Mouse (Mus musculus) G1E-ER4 (cell line): ENCODE measurements around the gene Slc6a17. TPM values are rescaled to one million over a fixed set of nuclear protein-coding genes. Genes with fewer than 3 reads are reported as not detected.

Experiments
- GATA1 ChIP-seq: IDR thresholded peaks from one replicate; pipeline ENCODE4 v1.8.0; 2012; ENCODE audit warnings: low read length, inconsistent platforms
- polyA plus RNA-seq: library from polyadenylated mRNA; stranded (reverse); fragments of >175 nt; gene quantifications from 2 replicates; pipeline ENCODE4 v1.2.3, GENCODE M21; 2012

Gene Slc6a17
- polyA plus RNA-seq, 1 experiment = not detected

GRCm38 (mm10) chr3:107536810-107537503 is 19.1 kb upstream of the Slc6a17 start:
- TF ChIP-seq GATA1 = no peak

- TF ChIP-seq GATA1 = no peak
These were observed 17.1 kb upstream of the Slc6a17 start for GRCm38 (mm10) chr3:107534951-107535350.

DNA sequence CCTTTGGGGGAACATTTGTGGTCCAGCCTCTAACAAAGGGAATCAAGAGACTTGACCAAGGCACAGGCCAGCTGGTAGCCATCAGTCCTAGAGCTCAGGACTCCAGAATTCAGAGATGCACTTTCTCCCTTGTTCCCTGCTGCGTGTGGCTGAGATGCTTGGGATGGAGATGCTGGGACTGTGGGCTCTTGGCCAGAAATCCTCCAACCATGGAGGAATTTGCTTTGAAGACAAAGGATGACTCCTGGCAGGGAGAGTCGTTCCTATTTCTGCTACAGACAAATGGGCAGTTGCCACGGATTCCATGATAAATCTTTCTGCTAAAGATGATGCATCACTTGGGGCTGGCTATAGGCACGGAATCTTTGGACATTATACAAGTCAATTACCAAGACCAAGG is 15.7 kb upstream of the Slc6a17 start:
- TF ChIP-seq GATA1 = no peak

- TF ChIP-seq GATA1 = no peak
These were observed 12.8 kb upstream of the Slc6a17 start for GRCm38 (mm10) chr3:107530581-107530980.

GRCm38 (mm10) chr3:107529182-107529581 is 11.4 kb upstream of the Slc6a17 start:
- no peak for TF ChIP-seq GATA1

- TF ChIP-seq GATA1 = no peak
These were observed 10.7 kb upstream of the Slc6a17 start for GRCm38 (mm10) chr3:107528401-107529118.

- no peak for TF ChIP-seq GATA1
These were observed 6.7 kb upstream of the Slc6a17 start for GRCm38 (mm10) chr3:107524547-107524946.

GRCm38 (mm10) chr3:107520931-107521330 is 3.1 kb upstream of the Slc6a17 start:
- TF ChIP-seq GATA1 = no peak

- no peak for TF ChIP-seq GATA1
These were observed 815 bp downstream of the Slc6a17 start for GRCm38 (mm10) chr3:107516776-107517630.

- TF ChIP-seq GATA1 = no peak
These were observed 1.8 kb downstream of the Slc6a17 start for GRCm38 (mm10) chr3:107515989-107516388.

DNA sequence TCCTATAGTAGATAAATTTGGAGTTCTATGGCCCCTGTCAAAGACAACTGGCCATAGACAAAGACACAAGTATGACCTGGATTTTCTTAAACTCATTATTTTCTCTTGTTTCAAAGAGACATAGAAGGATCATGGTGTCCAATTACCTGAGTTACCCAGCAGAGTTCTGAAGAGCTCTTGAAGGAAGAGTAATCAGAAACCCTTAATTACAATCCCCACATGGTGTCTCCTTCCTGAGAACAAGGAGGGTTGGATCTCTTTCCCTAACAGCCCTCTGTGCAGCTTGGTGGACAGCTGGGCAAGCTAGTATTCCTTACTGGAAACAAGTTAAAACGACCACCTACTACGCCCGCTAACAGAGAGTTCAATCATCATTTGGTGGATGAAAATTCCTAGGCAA is 6.4 kb downstream of the Slc6a17 start:
- no peak for TF ChIP-seq GATA1

GRCm38 (mm10) chr3:107508696-107509095 is 9.1 kb downstream of the Slc6a17 start:
- TF ChIP-seq GATA1 = no peak

DNA sequence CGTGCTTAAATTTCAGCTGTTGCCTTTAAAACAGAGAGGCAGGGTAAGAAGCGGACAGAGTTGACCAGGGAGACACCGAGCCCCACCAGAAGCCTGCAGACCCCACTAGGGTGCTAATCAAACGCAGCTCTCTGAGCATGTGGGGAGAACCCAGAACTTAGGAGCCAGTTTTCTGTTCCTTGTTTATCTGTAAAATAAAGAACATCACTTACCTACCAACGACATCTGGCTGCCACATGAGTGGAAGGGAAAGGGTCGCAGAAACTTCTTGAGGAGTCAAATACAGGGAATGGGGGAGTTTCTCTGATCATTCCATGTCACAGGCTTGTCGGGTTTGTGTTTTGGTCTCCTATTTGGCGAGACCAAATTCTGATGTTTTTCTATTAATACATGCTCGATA is 9.9 kb downstream of the Slc6a17 start:
- TF ChIP-seq GATA1 = no peak

DNA sequence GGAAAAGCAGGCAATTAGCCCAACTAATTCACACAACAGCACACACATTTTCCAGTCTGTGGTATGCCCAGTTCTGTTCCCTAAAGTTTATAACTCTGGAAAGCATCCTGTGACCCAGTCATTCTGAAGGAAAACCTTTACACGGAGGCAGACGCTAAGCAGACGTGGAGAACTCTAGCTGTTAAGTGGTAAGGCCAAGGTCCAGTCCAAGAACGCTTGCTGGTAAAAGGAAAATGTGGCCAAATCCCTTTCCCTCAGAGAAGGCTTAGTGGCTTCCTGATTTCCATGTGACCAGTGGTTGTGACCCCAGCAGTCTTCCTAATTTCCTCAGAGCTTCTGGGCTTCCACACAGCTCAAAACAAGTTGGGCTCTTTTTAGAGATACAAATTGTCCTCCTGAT is 11.3 kb downstream of the Slc6a17 start:
- no peak for TF ChIP-seq GATA1

DNA sequence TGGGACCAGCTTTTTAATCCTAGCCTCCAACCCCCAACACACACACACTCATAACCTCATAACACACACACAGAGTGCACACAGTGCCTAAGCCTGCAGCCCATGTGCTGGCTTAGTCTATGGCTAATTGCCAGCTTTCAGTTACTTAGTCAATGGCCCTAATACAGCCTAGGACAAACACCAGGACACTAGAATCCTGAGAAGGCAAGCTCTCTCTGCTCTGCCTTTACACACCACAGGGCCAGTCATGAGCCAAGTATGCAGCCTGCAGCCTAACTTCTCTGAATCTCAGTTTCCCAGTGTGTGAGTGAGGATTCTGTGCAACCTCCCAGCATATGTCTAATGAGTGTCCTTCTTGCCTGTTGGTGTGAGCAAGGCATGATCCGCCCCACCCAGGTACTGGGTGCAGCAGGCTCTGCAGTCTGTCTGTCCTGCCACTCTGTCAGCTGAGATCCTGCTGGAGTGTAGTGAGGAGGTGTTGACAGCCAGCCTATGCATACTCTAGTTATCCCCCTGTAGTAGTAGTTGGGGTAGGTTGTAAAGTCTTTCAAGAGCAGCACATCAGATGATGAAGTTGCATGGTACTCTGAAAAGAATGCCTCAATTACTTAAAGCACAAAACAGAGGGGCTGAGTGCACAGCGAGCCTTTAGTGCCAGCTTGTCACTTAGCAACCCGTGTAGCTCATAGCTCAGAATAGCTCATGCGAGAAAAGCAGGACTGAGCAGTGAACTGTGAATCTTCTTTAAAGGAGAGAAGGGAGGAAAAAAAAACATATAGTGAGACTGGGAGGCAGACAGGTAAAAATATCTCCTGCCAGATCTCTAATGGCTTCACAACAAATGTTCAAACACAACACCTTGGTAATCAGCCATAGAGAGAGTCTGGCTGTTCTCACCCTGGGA is 12.1 kb downstream of the Slc6a17 start:
- no peak for TF ChIP-seq GATA1

DNA sequence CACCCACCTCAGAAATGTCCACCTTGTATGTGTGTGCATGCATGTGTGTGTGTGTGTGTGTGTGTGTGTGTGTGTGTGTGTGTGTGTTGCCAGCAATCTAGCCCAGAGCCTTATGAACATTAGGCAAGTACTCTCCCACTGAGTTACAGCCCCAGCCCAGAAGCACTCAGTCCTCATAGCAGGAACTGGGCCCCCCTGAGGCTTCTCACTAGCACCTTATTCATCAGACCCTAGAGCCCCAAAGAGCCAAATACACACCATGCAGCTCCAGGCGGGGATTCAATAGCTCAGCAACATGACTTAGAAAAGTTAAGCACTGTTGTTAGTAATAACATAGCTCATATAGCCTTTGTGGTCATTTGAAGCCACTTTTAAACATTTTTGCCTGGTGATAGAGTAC is 13.3 kb downstream of the Slc6a17 start:
- no peak for TF ChIP-seq GATA1
